Mouse (Mus musculus): ENCODE data around the gene Egfr.

DNA sequence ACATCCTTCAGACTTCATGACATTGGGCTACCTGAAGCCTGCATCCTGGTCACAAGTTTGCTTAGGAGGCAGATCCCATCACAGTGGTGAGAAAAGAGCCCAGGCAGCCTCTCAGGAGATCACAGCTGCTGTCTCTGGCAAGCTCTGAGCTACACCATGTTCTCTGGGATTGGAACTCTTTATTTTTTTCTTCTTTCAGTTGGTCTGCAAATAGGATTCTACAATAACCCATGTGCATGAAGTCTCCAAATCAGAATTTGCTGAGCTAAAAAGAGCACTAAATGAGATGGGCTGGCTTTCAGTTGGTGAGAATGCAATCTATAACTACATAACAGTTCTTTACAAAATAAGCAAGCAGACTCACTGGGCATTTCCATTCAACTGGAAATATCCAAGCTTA lies 46.1 kb downstream of the Egfr start:
- TF ChIP-seq CTCF (IDR thresholded peaks at IDR 0.05; ENCODE audit: insufficient read depth, low read length) (no peak), POLR2A (IDR thresholded peaks at IDR 0.05; ENCODE audit: borderline replicate concordance, extremely low read depth, low read depth, low read length) (no peak)

Measured in lung, adult 2 months (tissue).